Comparison of ENCODE assay signal across 11 mouse cellular contexts in the genomic region with DNA sequence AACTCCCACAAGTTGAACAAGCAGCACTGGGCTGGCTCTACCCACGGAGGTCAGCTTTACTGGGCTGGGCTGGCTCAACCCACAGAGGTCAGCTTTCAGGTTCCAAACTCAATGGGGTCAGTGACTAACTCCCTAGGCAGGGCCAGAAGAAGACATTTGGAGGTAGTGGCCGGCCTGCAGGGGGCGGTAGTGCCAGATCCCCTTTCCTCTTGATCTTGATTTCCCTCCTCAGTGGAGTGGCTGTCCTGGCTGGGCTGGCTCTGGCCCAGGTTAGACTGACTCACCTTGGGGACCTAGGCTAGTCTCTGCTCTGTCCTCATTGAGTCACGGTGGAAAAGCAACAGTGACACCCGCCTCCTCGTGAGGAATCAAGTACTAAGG. TPM values are rescaled to one million over a fixed set of nuclear protein-coding genes. Genes with fewer than 3 reads are reported as not detected.
A peak's percentile ranks its signal among the peaks of the same experiment; 100 is the strongest.
DNase-seq lines count a peak whose midpoint lies in the region; ATAC-seq and TF ChIP-seq lines count a peak whose summit lies in the region.
"Had no signal": no experiment of that assay in that cellular context is flagged by ENCODE, and none has a peak within 500 bp of the region (broad histone marks: within the 10 kb centered on the region; RNA-seq: fewer than 3 reads in every experiment).

No protein-coding gene starts in this region.

- WGBS in spleen, adult 2 months, result 80% methylated on average over 6 of the region's 6 CpGs
- 66% methylated on average over 6 of the region's 6 CpGs for WGBS in liver, embryonic 14.5 days (ENCODE audit: insufficient replicate concordance)
- WGBS in stomach, embryonic 16.5 days, result 79% methylated on average over 6 of the region's 6 CpGs
- 82% methylated on average over 6 of the region's 6 CpGs for WGBS in kidney, embryonic 16.5 days

- no peak overlapping the region for H3K4me2 ChIP-seq in liver, embryonic 14.5 days (ENCODE audit: low read depth)
- no peak overlapping the region for H3K4me2 ChIP-seq in stomach, embryonic 16.5 days (ENCODE audit: low read depth, low read length)
- H3K4me2 ChIP-seq in kidney, embryonic 16.5 days (replicated peaks; ENCODE audit: low read depth, low read length), result no peak overlapping the region
- H3K4me2 ChIP-seq: liver, embryonic 13.5 days; neural tube, embryonic 12.5 days had no signal

- no peak for TF ChIP-seq EP300 in liver, embryonic 14.5 days (IDR thresholded peaks at IDR 0.05; ENCODE audit: low read depth)

- TF ChIP-seq CTCF in spleen, adult 2 months (IDR thresholded peaks at IDR 0.05; ENCODE audit: extremely low read depth, insufficient read depth, insufficient read length, insufficient replicate concordance), result peak; percentile 30; the same call in 1 of the 2 replicates
- peak; percentile 75 for TF ChIP-seq CTCF in liver, embryonic 14.5 days (IDR thresholded peaks at IDR 0.05; ENCODE audit: low read depth)

- no peak overlapping the region for H3K4me3 ChIP-seq in spleen, adult 2 months (ENCODE audit: extremely low read depth, insufficient read depth, insufficient read length)
- no peak overlapping the region for H3K4me3 ChIP-seq in liver, embryonic 14.5 days (ENCODE audit: insufficient read depth in 1 of 2, low read depth in 2 of 2, low read length in 2 of 2)
- H3K4me3 ChIP-seq in stomach, embryonic 16.5 days (replicated peaks; ENCODE audit: low read length), result no peak overlapping the region
- H3K4me3 ChIP-seq in kidney, embryonic 16.5 days (ENCODE audit: low read length), result no peak overlapping the region
- H3K4me3 ChIP-seq: liver, embryonic 13.5 days; neural tube, embryonic 12.5 days had no signal

- no peaks in the 10 kb centered on the region for H3K9me3 ChIP-seq in liver, embryonic 14.5 days (ENCODE audit: control insufficient read depth, low read length)
- H3K9me3 ChIP-seq in stomach, embryonic 16.5 days (replicated peaks; ENCODE audit: control insufficient read depth, low read length), result no peaks in the 10 kb centered on the region
- H3K9me3 ChIP-seq in kidney, embryonic 16.5 days (ENCODE audit: low read length), result no peaks in the 10 kb centered on the region
- H3K9me3 ChIP-seq: neural tube, embryonic 12.5 days had no signal

- no peak overlapping the region for H3K27ac ChIP-seq in spleen, adult 2 months (ENCODE audit: insufficient read depth, low read length)
- H3K27ac ChIP-seq in liver, embryonic 14.5 days, result no peak overlapping the region
- H3K27ac ChIP-seq in stomach, embryonic 16.5 days (ENCODE audit: low read length), result peak overlapping the region; percentile 82; the same call in 1 of the 2 replicates
- no peak overlapping the region for H3K27ac ChIP-seq in kidney, embryonic 16.5 days (ENCODE audit: low read length)
- H3K27ac ChIP-seq: liver, embryonic 13.5 days; neural tube, embryonic 12.5 days had no signal

- no peaks in the 10 kb centered on the region for H3K27me3 ChIP-seq in spleen, adult 2 months (ENCODE audit: control insufficient read depth, insufficient read depth, low read length)
- no peaks in the 10 kb centered on the region for H3K27me3 ChIP-seq in liver, embryonic 14.5 days (ENCODE audit: control insufficient read depth, insufficient read depth, low read length)
- no peaks in the 10 kb centered on the region for H3K27me3 ChIP-seq in stomach, embryonic 16.5 days (ENCODE audit: control insufficient read depth, insufficient read depth, low read length)
- no peaks in the 10 kb centered on the region for H3K27me3 ChIP-seq in kidney, embryonic 16.5 days (ENCODE audit: insufficient read depth, low read length)
- H3K27me3 ChIP-seq: liver, embryonic 13.5 days; neural tube, embryonic 12.5 days had no signal

- TF ChIP-seq POLR2A in spleen, adult 2 months (IDR thresholded peaks at IDR 0.05; ENCODE audit: low read depth, low read length), result no peak

- H3K36me3 ChIP-seq in spleen, adult 2 months (ENCODE audit: control insufficient read depth, insufficient read depth, low read length), result no peaks in the 10 kb centered on the region
- H3K36me3 ChIP-seq in liver, embryonic 14.5 days (replicated peaks; ENCODE audit: control insufficient read depth, insufficient read depth, low read depth), result no peaks in the 10 kb centered on the region
- H3K36me3 ChIP-seq in stomach, embryonic 16.5 days (ENCODE audit: control insufficient read depth, insufficient read depth, low read length), result no peaks in the 10 kb centered on the region
- no peaks in the 10 kb centered on the region for H3K36me3 ChIP-seq in kidney, embryonic 16.5 days (ENCODE audit: insufficient read depth, low read length)
- H3K36me3 ChIP-seq: liver, embryonic 13.5 days; neural tube, embryonic 12.5 days had no signal

- no peak for ATAC-seq in liver, embryonic 14.5 days (ENCODE audit: insufficient read depth)
- no peak; the same call in 1 of the 2 replicates for ATAC-seq in stomach, embryonic 16.5 days (ENCODE audit: insufficient read depth, low FRiP score)
- no peak for ATAC-seq in kidney, embryonic 16.5 days (ENCODE audit: low FRiP score, low TSS enrichment)

- H3K9ac ChIP-seq in liver, embryonic 14.5 days (replicated peaks), result no peak overlapping the region
- no peak overlapping the region for H3K9ac ChIP-seq in stomach, embryonic 16.5 days (ENCODE audit: low read length)
- H3K9ac ChIP-seq in kidney, embryonic 16.5 days (replicated peaks; ENCODE audit: low read length), result no peak overlapping the region
- H3K9ac ChIP-seq: liver, embryonic 13.5 days; neural tube, embryonic 12.5 days had no signal

- no peak for DNase-seq in spleen, adult 2 months (ENCODE audit: low read depth in 1 of 2, low spot score in 2 of 2)
- DNase-seq in spleen, adult 18-20 months, result no peak
- peak; percentile 71 for DNase-seq in adrenal gland, adult 8-10 months
- no peak for DNase-seq in liver, embryonic 14.5 days (ENCODE audit: low read depth in 3 of 3, low spot score in 3 of 3)
- no peak for DNase-seq in right cerebral cortex, postnatal 25 days
- DNase-seq in kidney, postnatal 14 days, result no peak
- DNase-seq: gastrocnemius, postnatal 14 days; liver, embryonic 13.5 days had no signal

- H3K4me1 ChIP-seq in spleen, adult 2 months (ENCODE audit: control insufficient read depth, insufficient read depth, insufficient read length), result no peaks in the 10 kb centered on the region
- no peaks in the 10 kb centered on the region for H3K4me1 ChIP-seq in liver, embryonic 14.5 days (replicated peaks; ENCODE audit: control insufficient read depth in 2 of 2, insufficient read depth in 2 of 2, low read length in 1 of 2)
- 0 out of 2 replicates have a peak, but pooled peaks cover 3% of the 10 kb centered on the region for H3K4me1 ChIP-seq in stomach, embryonic 16.5 days (ENCODE audit: control insufficient read depth, insufficient read depth, low read length)
- no peaks in the 10 kb centered on the region for H3K4me1 ChIP-seq in kidney, embryonic 16.5 days (ENCODE audit: insufficient read depth, low read length)
- H3K4me1 ChIP-seq: neural tube, embryonic 12.5 days had no signal

RNA-seq across cellular contexts. Expression of gene Slc25a25, which starts 20.4 kb away (rescaled TPM):
- polyA plus RNA-seq in spleen, adult 2 months (2012; rRNA removed), result 11.4 and 15.0 TPM in 2 replicates
- 10 to 100 TPM; 17.9 to 79.8 (median 27.3) TPM for total RNA-seq in adrenal gland, adult 8-10 months (2022)
- 5.4 and 6.0 TPM in 2 replicates for polyA plus RNA-seq in liver, embryonic 14.5 days (2012; rRNA removed)
- polyA plus RNA-seq in liver, embryonic 14.5 days (2014; fragmentation: Nextera tagmentation; extraction: Ambion mirVana), result 5.5 and 7.0 TPM in 2 replicates
- 15.4 and 16.9 TPM in 2 replicates for polyA plus RNA-seq in stomach, embryonic 16.5 days (2015; fragmentation: Nextera tagmentation; extraction: Ambion mirVana)
- polyA plus RNA-seq in kidney, embryonic 16.5 days (2015; fragmentation: Nextera tagmentation; extraction: Ambion mirVana), result 21.2 and 21.9 TPM in 2 replicates

RNA-seq across cellular contexts. Expression of gene Naif1, which starts 21.4 kb away (rescaled TPM):
- polyA plus RNA-seq in spleen, adult 2 months (2012; rRNA removed), result 4.3 and 6.2 TPM in 2 replicates
- total RNA-seq in adrenal gland, adult 8-10 months (2022), result 1 to 10 TPM; 4.2 to 5.5 (median 5.0) TPM
- polyA plus RNA-seq in liver, embryonic 14.5 days (2012; rRNA removed), result 1.3 and 1.4 TPM in 2 replicates
- 1.6 and 2.0 TPM in 2 replicates for polyA plus RNA-seq in liver, embryonic 14.5 days (2014; fragmentation: Nextera tagmentation; extraction: Ambion mirVana)
- 5.1 and 5.7 TPM in 2 replicates for polyA plus RNA-seq in stomach, embryonic 16.5 days (2015; fragmentation: Nextera tagmentation; extraction: Ambion mirVana)
- polyA plus RNA-seq in kidney, embryonic 16.5 days (2015; fragmentation: Nextera tagmentation; extraction: Ambion mirVana), result 7.3 and 8.2 TPM in 2 replicates
